Mouse (Mus musculus): ENCODE measurements around the gene Bbs9.

DNA sequence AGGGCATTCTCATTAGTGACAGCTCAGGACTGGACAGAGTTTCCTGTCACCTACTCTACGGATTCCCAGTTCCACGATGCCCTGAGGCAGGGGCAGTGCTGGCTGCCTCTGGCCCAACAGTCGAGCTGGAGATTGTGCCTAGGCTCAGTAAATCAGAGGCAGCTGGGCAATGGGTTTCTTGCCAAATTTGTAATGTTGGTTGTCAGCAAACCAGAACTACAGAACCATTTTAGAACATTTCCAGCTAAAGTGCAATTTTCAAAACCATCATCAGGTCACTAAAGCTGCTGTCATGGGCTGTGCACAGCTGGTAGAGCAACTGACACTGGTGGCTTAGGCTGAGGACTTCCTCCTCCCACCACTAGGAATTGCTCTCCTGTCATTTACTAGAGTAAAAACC, 292.3 kb downstream of the Bbs9 start:
- TF ChIP-seq CTCF (IDR thresholded peaks at IDR 0.05), result peak; percentile 47
- TF ChIP-seq EP300 (IDR thresholded peaks at IDR 0.05), result no peak
